Mouse (Mus musculus): ENCODE measurements around the gene Zbtb9.

Zbtb9 gene

GRCm38 (mm10) chr17:26947231-26948100 is 25.5 kb upstream of the Zbtb9 start:
- DNase-seq: no peak

GRCm38 (mm10) chr17:26948316-26949050 is 24.5 kb upstream of the Zbtb9 start:
- DNase-seq: peak; percentile 56 to 69

GRCm38 (mm10) chr17:26949051-26949577 is 23.9 kb upstream of the Zbtb9 start:
- no peak for DNase-seq

- DNase-seq: no peak
These were observed 23.1 kb upstream of the Zbtb9 start for GRCm38 (mm10) chr17:26949866-26950265.

GRCm38 (mm10) chr17:26950560-26951288 is 22.2 kb upstream of the Zbtb9 start:
- peak in 1 of 2 experiments; percentile 3 for DNase-seq

GRCm38 (mm10) chr17:26951406-26951805 is 21.6 kb upstream of the Zbtb9 start:
- DNase-seq: peak in 1 of 2 experiments; percentile 49

GRCm38 (mm10) chr17:26951952-26952877 is 20.8 kb upstream of the Zbtb9 start:
- peak in 1 of 2 experiments; percentile 16 for DNase-seq

GRCm38 (mm10) chr17:26953201-26953600 is 19.8 kb upstream of the Zbtb9 start:
- no peak for DNase-seq

- no peak for DNase-seq
These were observed 19.2 kb upstream of the Zbtb9 start for GRCm38 (mm10) chr17:26953726-26954125.

GRCm38 (mm10) chr17:26956309-26956708 is 16.7 kb upstream of the Zbtb9 start:
- DNase-seq: no peak

GRCm38 (mm10) chr17:26956895-26957294 is 16.1 kb upstream of the Zbtb9 start:
- no peak for DNase-seq

- DNase-seq: no peak
These were observed 15.1 kb upstream of the Zbtb9 start for GRCm38 (mm10) chr17:26957872-26958271.

GRCm38 (mm10) chr17:26958880-26959279 is 14.1 kb upstream of the Zbtb9 start:
- DNase-seq: no peak

- no peak for DNase-seq
These were observed 13.2 kb upstream of the Zbtb9 start for GRCm38 (mm10) chr17:26959815-26960214.

GRCm38 (mm10) chr17:26961572-26962240 is 11.3 kb upstream of the Zbtb9 start:
- DNase-seq: no peak

- no peak for DNase-seq
These were observed 6.0 kb upstream of the Zbtb9 start for GRCm38 (mm10) chr17:26966993-26967392.

GRCm38 (mm10) chr17:26967477-26967876 is 5.5 kb upstream of the Zbtb9 start:
- no peak for DNase-seq

- DNase-seq: no peak
These were observed 4.8 kb upstream of the Zbtb9 start for GRCm38 (mm10) chr17:26968200-26968611.

GRCm38 (mm10) chr17:26969257-26969656 is 3.7 kb upstream of the Zbtb9 start:
- no peak for DNase-seq

- DNase-seq: no peak
These were observed 2.7 kb upstream of the Zbtb9 start for GRCm38 (mm10) chr17:26970221-26970620.

- no peak for DNase-seq
These were observed 1.6 kb upstream of the Zbtb9 start for GRCm38 (mm10) chr17:26971247-26971905.

All from cerebellum, adult 18-20 months (tissue).